Mouse (Mus musculus): ENCODE measurements around the gene Rgl2. TPM values are rescaled to one million over a fixed set of nuclear protein-coding genes. Genes with fewer than 3 reads are reported as not detected.
"Not testable (repeated sequence)": the region's sequence is repeated elsewhere in the genome, so short reads cannot be mapped to it uniquely, and the experiment has no call there.

Gene Rgl2
- polyA plus RNA-seq, 1 experiment from 2014 or later, result 25.9 TPM

- H3K9me3 ChIP-seq (ENCODE audit: control insufficient read depth, low read length); H3K27me3 ChIP-seq (replicated peaks; ENCODE audit: control insufficient read depth, insufficient read depth, low read length); H3K36me3 ChIP-seq (ENCODE audit: control insufficient read depth, insufficient read depth, low read length); ATAC-seq: not testable (repeated sequence)
- Histone ChIP-seq H3K9ac (ENCODE audit: low read depth, low read length) (peak overlapping the region; percentile 95), H3K4me1 (ENCODE audit: control insufficient read depth, insufficient read depth, low read length) (peaks cover 59% of the 10 kb centered on the region), H3K27ac (ENCODE audit: low read length) (peak overlapping the region; percentile 98; the same call in 1 of the 2 replicates), H3K4me2 (ENCODE audit: low read depth, low read length) (peak overlapping the region; percentile 91), H3K4me3 (ENCODE audit: low read length) (peak overlapping the region; percentile 61)
- 73% methylated on average over 13 of the region's 13 CpGs for WGBS
Observed at GRCm38 (mm10) chr17:33952015-33952414, 22.7 kb downstream of the Rgl2 start.

- H3K9me3 ChIP-seq (ENCODE audit: control insufficient read depth, low read length), result no peaks in the 10 kb centered on the region
- WGBS, result 82% methylated on average over 4 of the region's 4 CpGs
- peak overlapping the region; percentile 16; the same call in 1 of the 2 replicates for H3K27ac ChIP-seq (ENCODE audit: low read length)
- H3K36me3 ChIP-seq (ENCODE audit: control insufficient read depth, insufficient read depth, low read length), result 0 out of 2 replicates have a peak, but pooled peaks cover under 1% of the 10 kb centered on the region
- H3K4me3 ChIP-seq (ENCODE audit: low read length), result peak overlapping the region; percentile 84; the same call in 1 of the 2 replicates
- peak overlapping the region; percentile 95 for H3K9ac ChIP-seq (ENCODE audit: low read depth, low read length)
- ATAC-seq, result no peak
- H3K4me1 ChIP-seq (ENCODE audit: control insufficient read depth, insufficient read depth, low read length), result peaks cover 59% of the 10 kb centered on the region
- no peaks in the 10 kb centered on the region for H3K27me3 ChIP-seq (replicated peaks; ENCODE audit: control insufficient read depth, insufficient read depth, low read length)
- H3K4me2 ChIP-seq (ENCODE audit: low read depth, low read length), result peak overlapping the region; percentile 80
Observed at GRCm38 (mm10) chr17:33952879-33953278, 23.5 kb downstream of the Rgl2 start.

- no peaks in the 10 kb centered on the region for H3K27me3 ChIP-seq (replicated peaks; ENCODE audit: control insufficient read depth, insufficient read depth, low read length)
- peak overlapping the region; percentile 80 for H3K4me2 ChIP-seq (ENCODE audit: low read depth, low read length)
- peak overlapping the region; percentile 95 for H3K9ac ChIP-seq (ENCODE audit: low read depth, low read length)
- no peak overlapping the region for H3K27ac ChIP-seq (ENCODE audit: low read length)
- no peaks in the 10 kb centered on the region for H3K36me3 ChIP-seq (ENCODE audit: control insufficient read depth, insufficient read depth, low read length)
- WGBS, result 72% methylated on average over 3 of the region's 3 CpGs
- peaks cover 56% of the 10 kb centered on the region for H3K4me1 ChIP-seq (ENCODE audit: control insufficient read depth, insufficient read depth, low read length)
- ATAC-seq, result no peak
- no peaks in the 10 kb centered on the region for H3K9me3 ChIP-seq (ENCODE audit: control insufficient read depth, low read length)
- H3K4me3 ChIP-seq (ENCODE audit: low read length), result peak overlapping the region; percentile 84; the same call in 1 of the 2 replicates
Observed at GRCm38 (mm10) chr17:33953310-33953709, 24.0 kb downstream of the Rgl2 start.

- peak overlapping the region; percentile 85 for H3K27ac ChIP-seq (ENCODE audit: low read length)
- peaks cover 1% of the 10 kb centered on the region; the same call in 1 of the 2 replicates for H3K36me3 ChIP-seq (ENCODE audit: control insufficient read depth, insufficient read depth, low read length)
- H3K27me3 ChIP-seq (replicated peaks; ENCODE audit: control insufficient read depth, insufficient read depth, low read length), result no peaks in the 10 kb centered on the region
- peaks cover 51% of the 10 kb centered on the region for H3K4me1 ChIP-seq (ENCODE audit: control insufficient read depth, insufficient read depth, low read length)
- ATAC-seq, result no peak
- H3K4me2 ChIP-seq (ENCODE audit: low read depth, low read length), result peak overlapping the region; percentile 80
- H3K9ac ChIP-seq (ENCODE audit: low read depth, low read length), result peak overlapping the region; percentile 95
- 38% methylated on average over 5 of the region's 5 CpGs for WGBS
- H3K9me3 ChIP-seq (ENCODE audit: control insufficient read depth, low read length), result no peaks in the 10 kb centered on the region
- H3K4me3 ChIP-seq (ENCODE audit: low read length), result peak overlapping the region; percentile 84
Observed at GRCm38 (mm10) chr17:33953961-33954565, 24.7 kb downstream of the Rgl2 start.

GRCm38 (mm10) chr17:33954646-33955554 lies 25.6 kb downstream of the Rgl2 start:
- H3K4me3 ChIP-seq (ENCODE audit: low read length), result peak overlapping the region; percentile 84
- peak; percentile 12 for ATAC-seq
- peak overlapping the region; percentile 80 for H3K4me2 ChIP-seq (ENCODE audit: low read depth, low read length)
- H3K4me1 ChIP-seq (ENCODE audit: control insufficient read depth, insufficient read depth, low read length), result peaks cover 45% of the 10 kb centered on the region
- no peaks in the 10 kb centered on the region for H3K27me3 ChIP-seq (replicated peaks; ENCODE audit: control insufficient read depth, insufficient read depth, low read length)
- H3K9ac ChIP-seq (ENCODE audit: low read depth, low read length), result peak overlapping the region; percentile 95
- H3K36me3 ChIP-seq (ENCODE audit: control insufficient read depth, insufficient read depth, low read length), result peaks cover 5% of the 10 kb centered on the region; the same call in 1 of the 2 replicates
- H3K9me3 ChIP-seq (ENCODE audit: control insufficient read depth, low read length), result no peaks in the 10 kb centered on the region
- WGBS, result under 1% methylated on average over 33 of the region's 33 CpGs
- peak overlapping the region; percentile 85 for H3K27ac ChIP-seq (ENCODE audit: low read length)

- Histone ChIP-seq H3K27ac (ENCODE audit: low read length) (peak within 1 kb of the TSS; percentile 91), H3K9me3 (ENCODE audit: control insufficient read depth, low read length) (no peaks in the 10 kb centered on the region), H3K4me2 (ENCODE audit: low read depth, low read length) (peak within 1 kb of the TSS; percentile 89), H3K36me3 (ENCODE audit: control insufficient read depth, insufficient read depth, low read length) (peaks cover 5% of the 10 kb centered on the region; the same call in 1 of the 2 replicates), H3K4me3 (ENCODE audit: low read length) (peak within 1 kb of the TSS; percentile 84), H3K27me3 (replicated peaks; ENCODE audit: control insufficient read depth, insufficient read depth, low read length) (no peaks in the 10 kb centered on the region), H3K4me1 (ENCODE audit: control insufficient read depth, insufficient read depth, low read length) (peaks cover 38% of the 10 kb centered on the region), H3K9ac (ENCODE audit: low read depth, low read length) (peak within 1 kb of the TSS; percentile 95)
- WGBS, result under 1% methylated on average over 50 of the region's 50 CpGs
- peak; percentile 82 for ATAC-seq
Observed at GRCm38 (mm10) chr17:33955555-33956214, 26.3 kb downstream of the Rgl2 start, which contains the start of the genes Vps52 and Rps18. Gene Vps52 (plus strand): TSS chr17:33955812. Gene Rps18 (minus strand): TSS chr17:33956001.

GRCm38 (mm10) chr17:33956336-33956735 lies 27.0 kb downstream of the Rgl2 start:
- Histone ChIP-seq H3K9me3 (ENCODE audit: control insufficient read depth, low read length) (no peaks in the 10 kb centered on the region), H3K4me2 (ENCODE audit: low read depth, low read length) (peak overlapping the region; percentile 89), H3K36me3 (ENCODE audit: control insufficient read depth, insufficient read depth, low read length) (peaks cover 7% of the 10 kb centered on the region; the same call in 1 of the 2 replicates), H3K27me3 (replicated peaks; ENCODE audit: control insufficient read depth, insufficient read depth, low read length) (no peaks in the 10 kb centered on the region), H3K4me1 (ENCODE audit: control insufficient read depth, insufficient read depth, low read length) (peaks cover 35% of the 10 kb centered on the region), H3K9ac (ENCODE audit: low read depth, low read length) (peak overlapping the region; percentile 84), H3K27ac (ENCODE audit: low read length) (peak overlapping the region; percentile 91), H3K4me3 (ENCODE audit: low read length) (peak overlapping the region; percentile 84)
- no peak for ATAC-seq
- 8% methylated on average over 10 of the region's 10 CpGs for WGBS

- peaks cover 28% of the 10 kb centered on the region for H3K4me1 ChIP-seq (ENCODE audit: control insufficient read depth, insufficient read depth, low read length)
- H3K4me3 ChIP-seq (ENCODE audit: low read length), result no peak overlapping the region
- H3K27me3 ChIP-seq (replicated peaks; ENCODE audit: control insufficient read depth, insufficient read depth, low read length), result no peaks in the 10 kb centered on the region
- no peak overlapping the region for H3K27ac ChIP-seq (ENCODE audit: low read length)
- no peak for ATAC-seq
- no peaks in the 10 kb centered on the region for H3K9me3 ChIP-seq (ENCODE audit: control insufficient read depth, low read length)
- no peak overlapping the region for H3K9ac ChIP-seq (ENCODE audit: low read depth, low read length)
- H3K36me3 ChIP-seq (ENCODE audit: control insufficient read depth, insufficient read depth, low read length), result peaks cover 7% of the 10 kb centered on the region; the same call in 1 of the 2 replicates
- WGBS, result 88% methylated on average over 6 of the region's 6 CpGs
- no peak overlapping the region for H3K4me2 ChIP-seq (ENCODE audit: low read depth, low read length)
Observed at GRCm38 (mm10) chr17:33957493-33957892, 28.1 kb downstream of the Rgl2 start.

Data from intestine, embryonic 16.5 days (tissue).